Mouse (Mus musculus): Measurements from ENCODE around the gene Rcbtb2. TPM values are rescaled to one million over a fixed set of nuclear protein-coding genes. Genes with fewer than 3 reads are reported as not detected.
"Not testable (repeated sequence)": the region's sequence is repeated elsewhere in the genome, so short reads cannot be mapped to it uniquely, and the experiment has no call there.

Rcbtb2 gene
- 10 to 100 TPM; 14.0 to 17.5 (median 15.7) TPM for total RNA-seq (2022)

DNA sequence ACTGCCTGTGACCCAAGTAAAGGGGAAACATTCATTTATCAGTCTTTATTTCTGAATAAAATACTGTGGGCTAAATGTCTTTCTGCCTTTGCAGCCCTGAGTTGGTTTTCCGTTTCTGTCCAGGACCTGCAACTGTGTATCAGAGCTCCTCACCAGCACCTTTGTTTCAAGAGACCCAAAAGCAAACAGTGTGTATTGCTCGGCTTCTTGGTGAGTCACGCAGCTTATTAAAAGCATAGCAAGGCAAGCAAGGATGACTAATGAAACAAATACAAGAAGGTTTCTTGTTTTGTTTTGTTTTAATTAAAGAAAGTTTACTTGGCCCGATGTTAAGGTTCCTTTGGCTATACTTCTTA lies at the start of gene Rcbtb2:
Rcbtb2 (plus strand) TSS at position 115 of the 356 bp plus-strand sequence.
- no peak for DNase-seq (ENCODE audit: low spot score in 2 of 2)

- no peak for DNase-seq (ENCODE audit: low spot score in 2 of 2)
These were observed 39.3 kb upstream of the Rcbtb2 start for GRCm38 (mm10) chr14:73083563-73083962.

GRCm38 (mm10) chr14:73086425-73086824 lies 36.4 kb upstream of the Rcbtb2 start:
- DNase-seq (ENCODE audit: low spot score in 2 of 2): no peak

- no peak for DNase-seq (ENCODE audit: low spot score in 2 of 2)
These were observed 35.6 kb upstream of the Rcbtb2 start for GRCm38 (mm10) chr14:73087247-73087646.

GRCm38 (mm10) chr14:73087746-73088145 lies 35.1 kb upstream of the Rcbtb2 start:
- no peak for DNase-seq (ENCODE audit: low spot score in 2 of 2)

DNA sequence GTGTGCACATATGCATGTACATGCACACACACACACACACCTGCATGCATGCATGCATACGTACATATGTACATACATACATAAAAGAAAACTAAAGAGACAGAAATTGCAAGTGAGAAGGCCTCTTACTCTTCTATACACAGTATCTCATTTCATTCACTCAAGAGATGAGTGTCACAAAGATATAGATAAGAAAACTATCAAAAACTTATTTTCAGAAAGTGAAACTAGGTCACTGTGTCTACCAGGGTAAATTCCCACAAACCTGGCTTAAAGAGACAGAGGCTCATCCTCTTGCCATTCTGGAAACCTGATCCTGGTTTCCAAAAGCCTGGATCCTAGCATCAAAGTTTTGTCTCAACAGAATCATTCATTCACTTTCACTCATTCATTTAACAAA lies 34.6 kb upstream of the Rcbtb2 start:
- DNase-seq (ENCODE audit: low spot score in 2 of 2): no peak

GRCm38 (mm10) chr14:73092871-73093270 lies 30.0 kb upstream of the Rcbtb2 start:
- DNase-seq (ENCODE audit: low spot score in 2 of 2): no peak

DNA sequence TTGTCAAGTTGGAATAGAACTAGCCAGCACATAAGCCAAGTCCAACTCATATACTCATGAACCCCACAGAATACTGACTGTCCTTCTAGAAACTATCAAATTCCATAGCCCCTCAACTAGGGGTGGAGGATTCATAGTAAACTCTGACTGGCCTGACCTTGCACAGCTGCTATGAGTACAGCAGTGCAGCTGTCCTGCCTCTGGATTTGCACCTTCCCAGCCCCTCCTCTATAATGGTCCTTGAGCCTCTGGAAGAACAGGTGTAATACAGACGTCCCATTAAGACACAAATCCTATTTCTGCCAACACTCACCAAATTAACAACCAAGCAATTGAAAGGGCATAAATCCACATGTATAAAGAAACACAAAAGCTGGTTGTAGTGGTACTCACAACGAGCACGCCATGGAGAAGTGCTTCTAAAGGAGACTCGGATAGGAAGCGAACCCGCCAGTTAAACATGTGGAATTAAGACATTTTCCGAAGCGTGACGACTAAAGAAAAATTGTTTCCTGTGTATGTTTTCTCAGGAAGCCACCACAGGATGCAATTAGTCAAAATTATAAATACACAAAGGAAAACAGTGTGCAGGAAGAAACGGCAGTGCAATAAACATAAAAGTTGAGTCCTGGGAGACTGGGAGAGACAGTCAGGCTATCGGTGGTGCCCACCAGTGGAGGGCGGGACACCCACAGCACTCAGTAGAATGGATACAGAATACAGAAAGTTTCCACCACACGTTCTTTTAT lies 27.9 kb upstream of the Rcbtb2 start:
- no peak for DNase-seq (ENCODE audit: low spot score in 2 of 2)

GRCm38 (mm10) chr14:73098677-73099387 lies 24.0 kb upstream of the Rcbtb2 start:
- no peak for DNase-seq (ENCODE audit: low spot score in 2 of 2)

DNA sequence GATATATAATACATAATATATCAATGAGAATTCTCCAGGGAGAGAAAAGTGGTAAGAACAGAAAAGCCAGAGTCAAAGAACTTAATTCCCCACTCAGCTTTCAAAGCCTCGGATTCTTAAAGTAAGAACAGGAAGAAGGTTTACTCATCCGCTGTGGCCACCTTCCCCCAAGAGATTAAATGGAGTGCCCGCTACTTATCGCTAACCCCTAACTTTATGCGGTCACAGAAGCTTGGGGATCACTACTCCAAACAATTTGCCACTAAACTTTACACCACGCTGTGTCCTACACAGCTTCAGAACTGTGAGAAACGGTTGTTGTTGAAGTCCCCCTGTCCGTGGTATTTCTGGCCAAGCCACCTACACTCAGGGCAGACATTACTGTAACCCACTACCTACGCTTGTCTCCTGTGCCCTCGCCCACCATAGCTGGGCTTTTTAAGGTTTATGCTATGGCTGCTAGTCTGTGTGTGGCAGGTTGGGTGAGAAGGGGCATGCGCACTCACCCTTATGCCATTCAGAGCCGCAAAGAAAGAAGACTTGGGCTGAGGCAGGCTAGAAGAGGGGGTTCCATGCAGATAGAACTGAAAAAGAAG lies 20.5 kb upstream of the Rcbtb2 start:
- DNase-seq (ENCODE audit: low spot score in 2 of 2): no peak

- DNase-seq (ENCODE audit: low spot score in 2 of 2): not testable (repeated sequence)
These were observed 19.9 kb upstream of the Rcbtb2 start for GRCm38 (mm10) chr14:73102986-73103385.

DNA sequence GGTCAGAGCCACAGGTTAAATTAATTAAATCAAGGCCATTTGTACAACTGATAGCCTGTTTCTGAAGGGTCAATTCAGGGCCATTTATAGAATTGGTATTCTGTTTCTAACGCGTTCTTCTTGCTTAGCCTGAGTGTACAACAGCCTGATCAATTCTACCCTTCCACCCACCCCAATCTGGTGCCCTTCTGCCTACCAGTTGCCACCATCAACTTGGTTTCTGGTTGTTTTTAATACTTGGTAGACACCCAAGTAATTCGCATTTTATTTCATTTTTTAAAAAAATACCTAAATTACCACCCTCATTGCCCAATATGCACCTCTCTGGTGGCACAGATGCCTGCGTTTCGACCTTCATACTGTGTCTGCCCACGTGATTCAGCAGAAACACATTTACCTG lies 17.9 kb upstream of the Rcbtb2 start:
- no peak for DNase-seq (ENCODE audit: low spot score in 2 of 2)

DNA sequence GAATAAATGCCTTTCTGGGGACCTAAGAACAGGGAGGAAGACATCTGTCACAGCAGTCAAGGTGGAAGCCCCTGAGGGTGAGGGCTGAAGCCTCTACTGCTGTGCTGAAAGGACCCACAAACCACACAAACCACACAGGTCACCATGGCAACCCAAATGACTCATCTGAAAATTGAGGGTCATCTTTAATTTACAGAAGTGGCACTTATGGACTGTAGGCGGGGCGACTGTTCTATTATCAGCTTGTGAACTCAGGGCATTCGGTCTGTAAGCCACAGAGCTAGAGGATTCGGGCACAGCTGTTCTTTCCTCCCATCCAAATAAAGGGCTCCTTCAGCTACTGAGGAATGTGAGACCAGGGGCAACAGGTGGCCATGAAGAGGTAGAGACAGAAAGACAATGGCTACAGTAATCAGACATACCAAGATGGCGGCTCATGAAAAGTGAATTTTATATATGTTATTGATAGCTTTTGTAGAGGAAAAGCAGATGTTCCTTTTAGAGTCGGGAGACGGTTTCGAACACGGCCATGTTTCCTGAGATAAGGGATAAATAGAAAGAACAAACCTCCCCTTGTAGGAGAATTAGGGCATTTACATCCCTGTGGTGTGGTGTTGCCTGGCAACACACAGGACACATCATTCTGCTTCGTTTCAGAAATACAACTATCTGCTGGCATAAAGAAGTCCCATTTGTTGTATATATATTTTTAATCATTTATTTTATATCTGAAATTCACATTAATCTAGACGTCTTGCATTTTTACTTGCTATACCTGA lies 17.2 kb upstream of the Rcbtb2 start:
- DNase-seq (ENCODE audit: low spot score in 2 of 2): no peak

DNA sequence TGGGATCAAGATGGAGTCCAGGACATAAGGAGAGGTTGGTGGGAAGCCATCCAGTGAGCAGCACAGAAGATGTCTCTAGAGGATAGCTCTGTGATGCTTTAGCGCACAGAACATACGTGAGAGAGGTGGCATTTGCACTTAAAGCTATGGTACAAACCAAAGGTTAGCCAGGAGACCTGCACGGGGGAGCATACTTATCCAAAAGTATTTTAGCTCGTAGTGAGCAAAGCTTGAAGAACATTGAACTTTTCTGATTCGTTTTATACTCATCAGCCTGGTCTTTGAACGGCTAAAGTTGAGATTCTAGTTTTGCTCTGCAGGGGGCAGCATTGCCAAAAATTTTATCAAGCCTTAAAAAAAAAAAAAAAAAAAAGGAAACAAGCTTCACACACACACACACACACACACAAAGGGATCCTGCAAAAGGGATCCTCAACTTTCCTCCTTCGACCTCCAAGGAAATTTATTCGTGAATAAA lies 16.6 kb upstream of the Rcbtb2 start:
- no peak for DNase-seq (ENCODE audit: low spot score in 2 of 2)

- DNase-seq (ENCODE audit: low spot score in 2 of 2): no peak
These were observed 15.9 kb upstream of the Rcbtb2 start for GRCm38 (mm10) chr14:73106957-73107356.

- no peak for DNase-seq (ENCODE audit: low spot score in 2 of 2)
These were observed 15.5 kb upstream of the Rcbtb2 start for GRCm38 (mm10) chr14:73107371-73107770.

- DNase-seq (ENCODE audit: low spot score in 2 of 2): no peak
These were observed 14.9 kb upstream of the Rcbtb2 start for GRCm38 (mm10) chr14:73107952-73108351.

DNA sequence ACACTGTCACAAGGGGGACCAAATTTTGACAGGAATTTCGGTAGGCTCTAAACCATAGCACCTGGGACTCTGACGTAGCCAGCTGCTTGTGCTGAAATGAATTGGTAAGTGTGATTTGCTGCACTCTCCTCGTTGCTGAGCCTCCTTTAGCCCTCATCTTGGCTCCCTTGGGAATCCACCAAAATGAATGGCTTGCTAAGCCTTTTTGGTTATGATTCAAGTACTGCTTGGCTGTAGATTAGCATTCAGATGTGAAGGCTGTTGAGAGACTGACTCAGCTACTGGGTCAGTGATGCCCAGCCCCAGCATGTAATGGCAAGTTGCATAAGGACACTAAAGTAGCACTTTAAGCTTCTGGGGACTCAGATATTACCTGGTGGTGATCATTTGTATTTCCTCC lies 12.2 kb upstream of the Rcbtb2 start:
- no peak for DNase-seq (ENCODE audit: low spot score in 2 of 2)

GRCm38 (mm10) chr14:73111091-73111490 lies 11.7 kb upstream of the Rcbtb2 start:
- DNase-seq (ENCODE audit: low spot score in 2 of 2): no peak

DNA sequence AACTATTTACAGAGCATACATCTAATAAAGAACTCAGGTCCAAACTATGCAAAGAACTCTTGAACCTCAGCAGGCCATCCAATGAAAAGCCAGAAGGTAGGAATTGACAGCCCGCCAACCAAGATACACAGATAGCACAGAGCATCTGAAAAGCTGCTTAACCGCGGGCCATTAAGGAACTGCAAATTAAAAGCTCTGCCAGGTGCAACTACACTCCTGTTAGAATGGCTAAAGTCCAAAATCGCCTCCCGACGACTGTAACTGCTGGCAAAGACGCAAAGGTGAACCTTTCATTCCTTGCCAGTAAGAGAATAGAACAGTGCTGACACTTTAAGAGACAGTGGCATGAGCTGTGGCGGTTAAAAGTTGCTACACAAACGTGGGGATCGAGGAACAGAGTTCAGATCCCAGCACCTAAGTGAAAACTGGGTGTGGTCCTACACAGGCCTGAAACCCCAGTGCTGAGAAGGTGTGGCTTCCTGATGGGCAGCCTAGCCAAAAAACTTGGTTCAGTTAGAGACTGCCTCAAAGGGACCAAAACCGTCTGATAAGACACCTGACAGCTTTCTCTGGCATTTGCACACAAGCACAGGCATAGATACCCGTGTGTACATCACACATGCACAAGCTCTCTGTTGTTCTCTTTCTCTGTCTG lies 10.5 kb upstream of the Rcbtb2 start:
- no peak for DNase-seq (ENCODE audit: low spot score in 2 of 2)

- DNase-seq (ENCODE audit: low spot score in 2 of 2): not testable (repeated sequence)
These were observed 7.9 kb upstream of the Rcbtb2 start for GRCm38 (mm10) chr14:73114952-73115351.

Measured in gastrocnemius, adult 8-10 months (tissue).